Mouse (Mus musculus) heart, embryonic 15.5 days (tissue): ENCODE measurements around the gene Nphp4. TPM values are rescaled to one million over a fixed set of nuclear protein-coding genes. Genes with fewer than 3 reads are reported as not detected.

Experiments
- polyA plus RNA-seq: library from polyadenylated mRNA; unstranded; fragments of >200 nt; fragmentation: Nextera tagmentation; extraction: Ambion mirVana; gene quantifications from 2 replicates; pipeline ENCODE4 v1.2.1, GENCODE M21; 2015

Gene Nphp4
- polyA plus RNA-seq, 1 experiment from 2014 or later: 1.3 TPM

Other genes starting within 250 kb of the Nphp4 start
- gene Gpr153, start 202.5 kb upstream of the Nphp4 start, polyA plus RNA-seq: 11.2 and 13.2 TPM in 2 replicates
- not detected in 2 replicates for gene Hes3, start 185.0 kb upstream of the Nphp4 start, polyA plus RNA-seq
- gene Icmt, start 179.5 kb upstream of the Nphp4 start, polyA plus RNA-seq: 15.3 and 20.3 TPM in 2 replicates
- 98.4 and 103 TPM in 2 replicates for gene Rnf207, start 157.7 kb upstream of the Nphp4 start, polyA plus RNA-seq
- gene Rpl22, start 151.0 kb upstream of the Nphp4 start, polyA plus RNA-seq: 180 and 243 TPM in 2 replicates
- 0.06 and 0.22 TPM in 2 replicates for gene Chd5, start 138.1 kb upstream of the Nphp4 start, polyA plus RNA-seq
- gene Kcnab2, start 1.2 kb downstream of the Nphp4 start, polyA plus RNA-seq: 3.6 and 15.2 TPM in 2 replicates